ENCODE assay signal across 8 mouse cellular contexts in genomic region chr10:128338415-128338814, GRCm38 (mm10). TPM values are rescaled to one million over a fixed set of nuclear protein-coding genes. Genes with fewer than 3 reads are reported as not detected.
DNase-seq lines count a peak whose midpoint lies in the region; ATAC-seq and TF ChIP-seq lines count a peak whose summit lies in the region.

No protein-coding gene starts in this region.

- TF ChIP-seq CTCF in heart, adult 2 months (IDR thresholded peaks at IDR 0.05): no peak
- no peak for TF ChIP-seq CTCF in liver, embryonic 14.5 days (IDR thresholded peaks at IDR 0.05; ENCODE audit: low read depth)

- no peak for ATAC-seq in forebrain, embryonic 11.5 days (replicated peaks; ENCODE audit: low FRiP score)
- ATAC-seq in liver, embryonic 14.5 days (ENCODE audit: insufficient read depth): peak; percentile 5; the same call in 1 of the 2 replicates

- peaks cover 15% of the 10 kb centered on the region for H3K4me1 ChIP-seq in heart, adult 2 months (ENCODE audit: control insufficient read depth, insufficient read depth, low read length)
- 0 out of 2 replicates have a peak, but pooled peaks cover 2% of the 10 kb centered on the region for H3K4me1 ChIP-seq in forebrain, embryonic 11.5 days (replicated peaks; ENCODE audit: control insufficient read depth, insufficient read depth, low read length)
- H3K4me1 ChIP-seq in liver, embryonic 14.5 days (replicated peaks; ENCODE audit: control insufficient read depth in 2 of 2, insufficient read depth in 2 of 2, low read length in 1 of 2): peaks cover 55 to 57% of the 10 kb centered on the region in 2 experiments

- peak overlapping the region; percentile 63 for H3K4me2 ChIP-seq in forebrain, embryonic 11.5 days (ENCODE audit: low read depth, low read length, severe bottlenecking)
- H3K4me2 ChIP-seq in liver, embryonic 14.5 days (ENCODE audit: low read depth): peak overlapping the region; percentile 80

- WGBS in heart, adult 2 months: 4% methylated on average over 5 of the region's 5 CpGs
- WGBS in forebrain, embryonic 11.5 days: 27% methylated on average over 5 of the region's 5 CpGs
- 11% methylated on average over 5 of the region's 5 CpGs for WGBS in liver, embryonic 14.5 days (ENCODE audit: insufficient replicate concordance)

- peaks cover 36% of the 10 kb centered on the region for H3K36me3 ChIP-seq in heart, adult 2 months (ENCODE audit: control insufficient read depth, insufficient read depth, low read length)
- no peaks in the 10 kb centered on the region for H3K36me3 ChIP-seq in forebrain, embryonic 11.5 days (ENCODE audit: control insufficient read depth, insufficient read depth, low read length)
- peaks cover 6% of the 10 kb centered on the region; the same call in 1 of the 2 replicates for H3K36me3 ChIP-seq in liver, embryonic 14.5 days (replicated peaks; ENCODE audit: control insufficient read depth, insufficient read depth, low read depth)

- H3K27me3 ChIP-seq in heart, adult 2 months (ENCODE audit: control insufficient read depth, insufficient read depth, low read length): no peaks in the 10 kb centered on the region
- no peaks in the 10 kb centered on the region for H3K27me3 ChIP-seq in forebrain, embryonic 11.5 days (ENCODE audit: control insufficient read depth, insufficient read depth, low read length)
- no peaks in the 10 kb centered on the region for H3K27me3 ChIP-seq in liver, embryonic 14.5 days (ENCODE audit: control insufficient read depth, insufficient read depth, low read length)

- H3K9me3 ChIP-seq in forebrain, embryonic 11.5 days (ENCODE audit: control insufficient read depth, low read length): no peaks in the 10 kb centered on the region
- no peaks in the 10 kb centered on the region for H3K9me3 ChIP-seq in liver, embryonic 14.5 days (ENCODE audit: control insufficient read depth, low read length)

- DNase-seq in heart, adult 2 months: no peak
- no peak for DNase-seq in heart, postnatal 36 days
- DNase-seq in CD4-positive helper T cell, adult 2 months (ENCODE audit: low read depth, low spot score): peak; percentile 23
- DNase-seq in forebrain, embryonic 11.5 days (ENCODE audit: low spot score): no peak
- DNase-seq in liver, embryonic 14.5 days (ENCODE audit: low read depth in 3 of 3, low spot score in 3 of 3): peak in 1 of 3 experiments; percentile 48
- no peak for DNase-seq in embryo, embryonic 10 days (ENCODE audit: low spot score)
- DNase-seq in right cerebral cortex, adult 18-20 months: no peak
- DNase-seq in urinary bladder, postnatal 4 days (ENCODE audit: low spot score in 2 of 2): no peak

- peak overlapping the region; percentile 99 for H3K9ac ChIP-seq in heart, adult 2 months (ENCODE audit: low read depth, low read length)
- peak overlapping the region; percentile 91 for H3K9ac ChIP-seq in forebrain, embryonic 11.5 days (ENCODE audit: low read length)
- peak overlapping the region; percentile 95 for H3K9ac ChIP-seq in liver, embryonic 14.5 days (replicated peaks)

- H3K27ac ChIP-seq in heart, adult 2 months: peak overlapping the region; percentile 90
- no peak overlapping the region; the same call in 1 of the 2 replicates for H3K27ac ChIP-seq in forebrain, embryonic 11.5 days (ENCODE audit: low read depth, low read length)
- H3K27ac ChIP-seq in liver, embryonic 14.5 days: peak overlapping the region; percentile 86

- H3K4me3 ChIP-seq in heart, adult 2 months: peak overlapping the region; percentile 71
- peak overlapping the region; percentile 87 for H3K4me3 ChIP-seq in forebrain, embryonic 11.5 days (ENCODE audit: low read depth, low read length)
- H3K4me3 ChIP-seq in liver, embryonic 14.5 days (ENCODE audit: insufficient read depth in 1 of 2, low read depth in 2 of 2, low read length in 2 of 2): peak overlapping the region; percentile 68 to 81

- no peak for TF ChIP-seq EP300 in heart, adult 2 months (IDR thresholded peaks at IDR 0.05; ENCODE audit: insufficient read depth, low read depth, low read length)
- TF ChIP-seq EP300 in liver, embryonic 14.5 days (IDR thresholded peaks at IDR 0.05; ENCODE audit: low read depth): no peak

- H3K79me2 ChIP-seq in heart, adult 2 months (replicated peaks; ENCODE audit: control insufficient read depth, insufficient read depth, low read length): peaks cover 8% of the 10 kb centered on the region

- TF ChIP-seq POLR2A in heart, adult 2 months (IDR thresholded peaks at IDR 0.05; ENCODE audit: insufficient read depth, low read depth, low read length): no peak

- intact Hi-C loops in heart, adult 2 months (cut with DNase I): loop anchor here (5.0 kb wide), 1 partner anchor 39 kb away; the partner anchor contains the start of gene Ankrd52
- intact Hi-C loops in heart, postnatal 36 days (cut with DNase I): loop anchor here (5.0 kb wide), 1 partner anchor 39 kb away; the partner anchor contains the start of gene Ankrd52

RNA-seq across cellular contexts. Expression of gene Cs, which starts 0.9 kb away (rescaled TPM):
- total RNA-seq in heart, adult 2 months (2021): 1,000 to 10,000 TPM in 1 of 2 experiments, 100 to 1,000 TPM in 1; 947 to 1,091 TPM
- polyA plus RNA-seq in heart, adult 2 months (2012; rRNA removed): 1,148 and 1,658 TPM in 2 replicates
- total RNA-seq in heart, postnatal 36 days (2021): 1,000 to 10,000 TPM; 1,152 to 1,240 TPM
- polyA plus RNA-seq in forebrain, embryonic 11.5 days (2014; fragmentation: Nextera tagmentation; extraction: Ambion mirVana): 263 and 278 TPM in 2 replicates
- polyA plus RNA-seq in liver, embryonic 14.5 days (2012; rRNA removed): 71.6 and 80.5 TPM in 2 replicates
- 117 and 126 TPM in 2 replicates for polyA plus RNA-seq in liver, embryonic 14.5 days (2014; fragmentation: Nextera tagmentation; extraction: Ambion mirVana)

RNA-seq across cellular contexts. Expression of gene Cnpy2, which starts 16.2 kb away (rescaled TPM):
- 10 to 100 TPM; 58.9 to 65.3 TPM for total RNA-seq in heart, adult 2 months (2021)
- 27.8 and 48.0 TPM in 2 replicates for polyA plus RNA-seq in heart, adult 2 months (2012; rRNA removed)
- total RNA-seq in heart, postnatal 36 days (2021): 10 to 100 TPM; 65.4 to 67.3 TPM
- polyA plus RNA-seq in forebrain, embryonic 11.5 days (2014; fragmentation: Nextera tagmentation; extraction: Ambion mirVana): 222 and 224 TPM in 2 replicates
- polyA plus RNA-seq in liver, embryonic 14.5 days (2012; rRNA removed): 23.8 and 38.8 TPM in 2 replicates
- polyA plus RNA-seq in liver, embryonic 14.5 days (2014; fragmentation: Nextera tagmentation; extraction: Ambion mirVana): 92.7 and 98.3 TPM in 2 replicates

RNA-seq across cellular contexts. Expression of gene Coq10a, which starts 30.4 kb away (rescaled TPM):
- total RNA-seq in heart, adult 2 months (2021): 100 to 1,000 TPM; 332 to 391 TPM
- polyA plus RNA-seq in heart, adult 2 months (2012; rRNA removed): 356 and 500 TPM in 2 replicates
- total RNA-seq in heart, postnatal 36 days (2021): 100 to 1,000 TPM; 304 to 339 TPM
- polyA plus RNA-seq in forebrain, embryonic 11.5 days (2014; fragmentation: Nextera tagmentation; extraction: Ambion mirVana): 21.0 and 23.1 TPM in 2 replicates
- 6.5 and 7.7 TPM in 2 replicates for polyA plus RNA-seq in liver, embryonic 14.5 days (2012; rRNA removed)
- polyA plus RNA-seq in liver, embryonic 14.5 days (2014; fragmentation: Nextera tagmentation; extraction: Ambion mirVana): 4.7 and 5.0 TPM in 2 replicates

RNA-seq across cellular contexts. Expression of gene Pan2, which starts 35.3 kb away (rescaled TPM):
- 1 to 10 TPM; 6.5 to 6.9 TPM for total RNA-seq in heart, adult 2 months (2021)
- 15.2 and 19.8 TPM in 2 replicates for polyA plus RNA-seq in heart, adult 2 months (2012; rRNA removed)
- 1 to 10 TPM; 7.5 to 7.6 TPM for total RNA-seq in heart, postnatal 36 days (2021)
- polyA plus RNA-seq in forebrain, embryonic 11.5 days (2014; fragmentation: Nextera tagmentation; extraction: Ambion mirVana): 45.2 and 46.1 TPM in 2 replicates
- 11.5 and 13.3 TPM in 2 replicates for polyA plus RNA-seq in liver, embryonic 14.5 days (2012; rRNA removed)
- 10.1 and 11.5 TPM in 2 replicates for polyA plus RNA-seq in liver, embryonic 14.5 days (2014; fragmentation: Nextera tagmentation; extraction: Ambion mirVana)

RNA-seq across cellular contexts. Expression of gene Ankrd52, which starts 38.5 kb away (rescaled TPM):
- 10 to 100 TPM; 41.8 to 47.5 TPM for total RNA-seq in heart, adult 2 months (2021)
- 29.2 and 34.6 TPM in 2 replicates for polyA plus RNA-seq in heart, adult 2 months (2012; rRNA removed)
- total RNA-seq in heart, postnatal 36 days (2021): 10 to 100 TPM; 41.2 to 43.2 TPM
- polyA plus RNA-seq in forebrain, embryonic 11.5 days (2014; fragmentation: Nextera tagmentation; extraction: Ambion mirVana): 13.3 and 15.4 TPM in 2 replicates
- polyA plus RNA-seq in liver, embryonic 14.5 days (2012; rRNA removed): 7.4 and 7.7 TPM in 2 replicates
- polyA plus RNA-seq in liver, embryonic 14.5 days (2014; fragmentation: Nextera tagmentation; extraction: Ambion mirVana): 4.3 and 5.5 TPM in 2 replicates

Comparison
In these comparisons a context has a peak if more than half of its experiments do, and no peak if none do; other contexts are left out.
1. RNA of gene Coq10a, which starts 30.4 kb away (polyA plus RNA-seq): 356 to 500 TPM in heart, adult 2 months; 21.0 to 23.1 TPM in forebrain, embryonic 11.5 days and 4.7 to 7.7 TPM in liver, embryonic 14.5 days; every median in the first group is over 10 times any median in the second.
2. Peak in every context shown above with its lines, with median percentiles within 50 percentile points of each other: H3K4me3 ChIP-seq and H3K9ac ChIP-seq.